Mouse (Mus musculus) liver, embryonic 14.5 days (tissue): ENCODE data around the gene Tmed4.

Experiments
- CTCF ChIP-seq: IDR thresholded peaks from 2 replicates; pipeline ENCODE4 v1.5.1; 2016; ENCODE audit warnings: antibody characterized with exemption, low read depth, control low read depth
- EP300 ChIP-seq: IDR thresholded peaks from 2 replicates; pipeline ENCODE4 v1.6.1; 2016; ENCODE audit warnings: antibody characterized with exemption, low read depth

GRCm38 (mm10) chr11:6316821-6317220 lies 42.2 kb upstream of the Tmed4 start:
- TF ChIP-seq CTCF (no peak), EP300 (no peak)
